In the genomic region with DNA sequence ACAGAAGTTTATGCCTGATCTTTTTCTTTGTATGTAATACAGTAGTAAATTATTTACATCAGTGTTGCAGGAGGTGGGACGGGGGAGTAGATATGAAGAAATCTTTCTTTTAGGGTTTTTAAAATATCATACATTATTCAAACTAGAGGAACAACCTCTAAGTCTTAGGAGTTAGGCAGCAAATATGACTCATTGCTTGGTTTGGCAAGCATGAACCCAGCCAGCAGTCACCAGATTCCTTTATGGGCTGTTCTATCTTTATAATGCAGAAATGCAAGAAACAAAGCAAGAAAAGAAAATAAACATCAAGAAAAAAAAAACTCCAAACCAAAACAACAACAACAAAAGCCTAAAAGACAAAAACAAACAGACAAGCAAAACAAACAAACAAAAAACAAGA, we compare ENCODE assay signal across 27 mouse cellular contexts.
DNase-seq lines count a peak whose midpoint lies in the region; ATAC-seq lines count a peak whose summit lies in the region.
"Had no signal": no experiment of that assay in that cellular context is flagged by ENCODE, and none has a peak within 500 bp of the region (broad histone marks: within the 10 kb centered on the region; RNA-seq: fewer than 3 reads in every experiment).

No protein-coding gene starts in this region.

- ATAC-seq in heart, embryonic 12.5 days (ENCODE audit: insufficient number of reproducible peaks, low FRiP score), result no peak
- ATAC-seq: forebrain, postnatal 0 days; hindbrain, embryonic 16.5 days; intestine, embryonic 16.5 days; midbrain, embryonic 13.5 days had no signal

- peaks cover 26% of the 10 kb centered on the region for H3K4me1 ChIP-seq in heart, embryonic 12.5 days (replicated peaks)
- H3K4me1 ChIP-seq: embryonic facial prominence, embryonic 15.5 days; liver, embryonic 13.5 days had no signal

- H3K27ac ChIP-seq in heart, embryonic 12.5 days (ENCODE audit: poor library complexity, severe bottlenecking), result no peak overlapping the region
- H3K27ac ChIP-seq: embryonic facial prominence, embryonic 15.5 days; forebrain, embryonic 10.5 days; hindbrain, embryonic 10.5 days; left cerebral cortex, adult 2 months; liver, embryonic 13.5 days; midbrain, embryonic 13.5 days; neural tube, embryonic 13.5 days had no signal

- no peak overlapping the region for H3K4me2 ChIP-seq in heart, embryonic 12.5 days
- H3K4me2 ChIP-seq: embryonic facial prominence, embryonic 15.5 days; liver, embryonic 13.5 days; midbrain, embryonic 13.5 days; neural tube, embryonic 13.5 days had no signal

- no peaks in the 10 kb centered on the region for H3K36me3 ChIP-seq in heart, embryonic 12.5 days
- H3K36me3 ChIP-seq: embryonic facial prominence, embryonic 15.5 days; forebrain, embryonic 10.5 days; hindbrain, embryonic 10.5 days; liver, embryonic 13.5 days; midbrain, embryonic 13.5 days; neural tube, embryonic 13.5 days had no signal

- H3K27me3 ChIP-seq in heart, embryonic 12.5 days (replicated peaks), result no peaks in the 10 kb centered on the region
- H3K27me3 ChIP-seq: embryonic facial prominence, embryonic 15.5 days; liver, embryonic 13.5 days; midbrain, embryonic 13.5 days; neural tube, embryonic 13.5 days had no signal

- H3K9me3 ChIP-seq in heart, embryonic 12.5 days (replicated peaks), result no peaks in the 10 kb centered on the region
- H3K9me3 ChIP-seq: embryonic facial prominence, embryonic 15.5 days; forebrain, embryonic 10.5 days; hindbrain, embryonic 10.5 days; liver, embryonic 13.5 days; midbrain, embryonic 13.5 days; neural tube, embryonic 13.5 days had no signal

- no peak overlapping the region for H3K9ac ChIP-seq in heart, embryonic 12.5 days
- H3K9ac ChIP-seq: embryonic facial prominence, embryonic 15.5 days; forebrain, postnatal 0 days; liver, embryonic 13.5 days; midbrain, embryonic 13.5 days; neural tube, embryonic 13.5 days had no signal

- peak; percentile 28 to 35 for DNase-seq in adrenal gland, postnatal 36 days
- no peak for DNase-seq in adrenal gland, postnatal 4 days (ENCODE audit: low spot score in 2 of 2)
- peak; percentile 11 for DNase-seq in heart, postnatal 4 days
- DNase-seq in 3T3-L1 (ENCODE audit: low read depth, low spot score), result peak; percentile 86
- DNase-seq in adipocyte (ENCODE audit: low spot score), result peak; percentile 37
- DNase-seq in layer of hippocampus, postnatal 14 days (ENCODE audit: low spot score in 2 of 2), result no peak
- no peak for DNase-seq in layer of hippocampus, adult 18-20 months (ENCODE audit: low spot score in 2 of 2)
- DNase-seq: adrenal gland, adult 8-10 months; cerebellum, adult 9-11 months; forebrain, postnatal 0 days; kidney, adult 9 months; kidney, postnatal 36 days; layer of hippocampus, adult 9-11 months; liver, embryonic 13.5 days; lung, adult 2 months; lung, postnatal 14 days; thymus, adult 18-20 months; thymus, postnatal 36 days had no signal

- 83% methylated on average over 1 of the region's 1 CpGs for WGBS in heart, embryonic 12.5 days

- no peak overlapping the region for H3K4me3 ChIP-seq in heart, embryonic 12.5 days
- H3K4me3 ChIP-seq: embryonic facial prominence, embryonic 15.5 days; forebrain, embryonic 10.5 days; hindbrain, embryonic 10.5 days; left cerebral cortex, adult 2 months; liver, embryonic 13.5 days; midbrain, embryonic 13.5 days; neural tube, embryonic 13.5 days had no signal

Comparison
In these comparisons a context has a peak if more than half of its experiments do, and no peak if none do; other contexts are left out.
1. DNase-seq: peak in adrenal gland, postnatal 36 days (2 of 2), heart, postnatal 4 days (single experiment), 3T3-L1 (single experiment) and adipocyte (single experiment); none in adrenal gland, postnatal 4 days (0 of 2), layer of hippocampus, postnatal 14 days (0 of 2) and layer of hippocampus, adult 18-20 months (0 of 2).